Mouse (Mus musculus): ENCODE results near the gene Spc25. TPM values are rescaled to one million over a fixed set of nuclear protein-coding genes. Genes with fewer than 3 reads are reported as not detected.

The Spc25 gene
- 55.9 and 58.3 TPM in 2 replicates for polyA plus RNA-seq (2012; rRNA removed)

GRCm38 (mm10) chr2:69205791-69206351 lies at the start of gene Spc25:
Gene Spc25, minus strand, starts transcription at chr2:69206194.

GRCm38 (mm10) chr2:69210773-69211172 lies 4.8 kb upstream of the Spc25 start, which contains the start of gene G6pc2:
Gene G6pc2, plus strand, starts transcription at chr2:69211073.

Other genes with a start within 250 kb of the Spc25 start
- 4.7 and 6.0 TPM in 2 replicates for gene Nostrin, start 70.4 kb downstream of the Spc25 start, polyA plus RNA-seq (2012; rRNA removed)
- gene G6pc2, start 4.9 kb upstream of the Spc25 start, polyA plus RNA-seq (2012; rRNA removed): 0.01 TPM in 1 of 2 replicates, not detected in the other
- gene Abcb11, start 136.4 kb upstream of the Spc25 start, polyA plus RNA-seq (2012; rRNA removed): 3.2 and 3.5 TPM in 2 replicates
- gene Dhrs9, start 174.3 kb upstream of the Spc25 start, polyA plus RNA-seq (2012; rRNA removed): 0.39 and 0.41 TPM in 2 replicates

Measured in liver, embryonic 14 days (tissue).